In genomic region chr7:80033064-80033717, GRCm38 (mm10) we compare ENCODE assay signal across 7 mouse cellular contexts. TPM values are rescaled to one million over a fixed set of nuclear protein-coding genes. Genes with fewer than 3 reads are reported as not detected.
A peak's percentile ranks its signal among the peaks of the same experiment; 100 is the strongest.
DNase-seq lines count a peak whose midpoint lies in the region; ATAC-seq and TF ChIP-seq lines count a peak whose summit lies in the region.

No protein-coding gene starts in this region.

- H3K9me3 ChIP-seq in lung, embryonic 15.5 days, result no peaks in the 10 kb centered on the region
- H3K9me3 ChIP-seq in liver, embryonic 13.5 days (replicated peaks), result no peaks in the 10 kb centered on the region

- H3K9ac ChIP-seq in lung, embryonic 15.5 days, result no peak overlapping the region
- H3K9ac ChIP-seq in liver, embryonic 13.5 days, result peak overlapping the region; percentile 26; the same call in 1 of the 2 replicates

- no peak for TF ChIP-seq POLR2A in bone marrow macrophage, adult 2 months (IDR thresholded peaks at IDR 0.05; ENCODE audit: borderline replicate concordance, low read depth, low read length)

- peak overlapping the region; percentile 5; the same call in 1 of the 2 replicates for H3K4me2 ChIP-seq in lung, embryonic 15.5 days
- peak overlapping the region; percentile 54 for H3K4me2 ChIP-seq in liver, embryonic 13.5 days

- intact Hi-C loops in left cerebral cortex, postnatal 25 days (cut with DNase I), result no loop called here

- no peak overlapping the region for H3K4me3 ChIP-seq in lung, embryonic 15.5 days
- peak overlapping the region; percentile 41 for H3K4me3 ChIP-seq in bone marrow macrophage, adult 2 months (ENCODE audit: insufficient read depth, low read length)
- peak overlapping the region; percentile 33 for H3K4me3 ChIP-seq in liver, embryonic 13.5 days (replicated peaks)

- TF ChIP-seq CTCF in bone marrow macrophage, adult 2 months (IDR thresholded peaks at IDR 0.05; ENCODE audit: low read depth, low read length), result no peak

- DNase-seq in lung, adult 18-20 months, result no peak
- DNase-seq in liver, embryonic 13.5 days, result no peak
- peak; percentile 36 for DNase-seq in thymus, postnatal 25 days
- no peak for DNase-seq in embryo, embryonic 10.5 days (ENCODE audit: low spot score)
- DNase-seq in left cerebral cortex, postnatal 25 days (ENCODE audit: low spot score in 2 of 2), result no peak

- H3K27ac ChIP-seq in lung, embryonic 15.5 days, result no peak overlapping the region
- H3K27ac ChIP-seq in bone marrow macrophage, adult 2 months (ENCODE audit: insufficient read depth, low read depth, low read length), result peak overlapping the region; percentile 56
- peak overlapping the region; percentile 60 for H3K27ac ChIP-seq in liver, embryonic 13.5 days

- ATAC-seq in lung, embryonic 15.5 days (ENCODE audit: borderline replicate concordance, extremely low read depth, low FRiP score, low TSS enrichment), result no peak
- no peak for ATAC-seq in liver, embryonic 13.5 days (ENCODE audit: low read depth)

- no peaks in the 10 kb centered on the region for H3K36me3 ChIP-seq in lung, embryonic 15.5 days
- H3K36me3 ChIP-seq in liver, embryonic 13.5 days, result no peaks in the 10 kb centered on the region

- 68% methylated on average over 9 of the region's 9 CpGs for WGBS in lung, embryonic 15.5 days
- WGBS in liver, embryonic 13.5 days (ENCODE audit: insufficient replicate concordance), result 28% methylated on average over 9 of the region's 9 CpGs

- no peaks in the 10 kb centered on the region for H3K27me3 ChIP-seq in lung, embryonic 15.5 days
- H3K27me3 ChIP-seq in liver, embryonic 13.5 days, result no peaks in the 10 kb centered on the region

- H3K4me1 ChIP-seq in lung, embryonic 15.5 days, result peaks cover 62% of the 10 kb centered on the region
- peaks cover 68% of the 10 kb centered on the region for H3K4me1 ChIP-seq in bone marrow macrophage, adult 2 months (ENCODE audit: control insufficient read depth, insufficient read depth, low read length)
- H3K4me1 ChIP-seq in liver, embryonic 13.5 days (replicated peaks), result peaks cover 89% of the 10 kb centered on the region

RNA-seq across cellular contexts. Expression of gene Zfp710, which starts 8.6 kb away (rescaled TPM):
- polyA plus RNA-seq in lung, embryonic 15.5 days (2015; fragmentation: Nextera tagmentation; extraction: Ambion mirVana), result 15.5 and 17.6 TPM in 2 replicates
- 125 and 138 TPM in 2 replicates for polyA plus RNA-seq in bone marrow macrophage, adult 2 months (2012; ENCODE audit: insufficient read depth, insufficient read length, missing spikeins)
- 3.9 and 5.2 TPM in 2 replicates for polyA plus RNA-seq in liver, embryonic 13.5 days (2015; fragmentation: Nextera tagmentation; extraction: Ambion mirVana)
- total RNA-seq in left cerebral cortex, postnatal 25 days (2021), result 10 to 100 TPM; 19.6 to 21.2 TPM
